Mouse (Mus musculus): ENCODE measurements around the gene Drp2. TPM values are rescaled to one million over a fixed set of nuclear protein-coding genes. Genes with fewer than 3 reads are reported as not detected.
A peak's percentile ranks its signal among the peaks of the same experiment; 100 is the strongest.

Gene Drp2
- polyA plus RNA-seq, 1 experiment from 2014 or later = 1.6 TPM

- ATAC-seq (replicated peaks; ENCODE audit: low FRiP score, low TSS enrichment, low read depth) (no peak), DNase-seq (ENCODE audit: low spot score) (no peak)
- Histone ChIP-seq H3K9ac (ENCODE audit: low read length) (no peak overlapping the region), H3K27me3 (replicated peaks; ENCODE audit: control insufficient read depth, insufficient read depth, low read length) (0 out of 2 replicates have a peak, but pooled peaks cover 2% of the 10 kb centered on the region), H3K4me3 (ENCODE audit: low read depth, low read length) (peak overlapping the region; percentile 26), H3K9me3 (ENCODE audit: control insufficient read depth, low read length) (no peaks in the 10 kb centered on the region), H3K36me3 (ENCODE audit: control insufficient read depth, insufficient read depth, low read length) (no peaks in the 10 kb centered on the region), H3K4me2 (ENCODE audit: low read length) (peak overlapping the region; percentile 53), H3K4me1 (replicated peaks; ENCODE audit: control insufficient read depth, insufficient read depth, low read length) (no peaks in the 10 kb centered on the region), H3K27ac (ENCODE audit: low read depth) (0 out of 2 replicates have a peak overlapping the region, but pooled peaks have one; percentile 16)
- WGBS = 17% methylated on average over 12 of the region's 14 CpGs
These were observed 219 bp downstream of the Drp2 start for GRCm38 (mm10) chrX:134404584-134404955.

GRCm38 (mm10) chrX:134409354-134409900 lies 5.1 kb downstream of the Drp2 start:
- no peak overlapping the region for H3K4me3 ChIP-seq (ENCODE audit: low read depth, low read length)
- H3K9me3 ChIP-seq (ENCODE audit: control insufficient read depth, low read length) = no peaks in the 10 kb centered on the region
- WGBS = 79% methylated on average over 6 of the region's 6 CpGs
- H3K4me2 ChIP-seq (ENCODE audit: low read length) = no peak overlapping the region
- H3K4me1 ChIP-seq (replicated peaks; ENCODE audit: control insufficient read depth, insufficient read depth, low read length) = no peaks in the 10 kb centered on the region
- H3K36me3 ChIP-seq (ENCODE audit: control insufficient read depth, insufficient read depth, low read length) = no peaks in the 10 kb centered on the region
- H3K27ac ChIP-seq (ENCODE audit: low read depth) = no peak overlapping the region
- no peak overlapping the region for H3K9ac ChIP-seq (ENCODE audit: low read length)
- ATAC-seq (replicated peaks; ENCODE audit: low FRiP score, low TSS enrichment, low read depth) (no peak), DNase-seq (ENCODE audit: low spot score) (no peak)
- 0 out of 2 replicates have a peak, but pooled peaks cover 2% of the 10 kb centered on the region for H3K27me3 ChIP-seq (replicated peaks; ENCODE audit: control insufficient read depth, insufficient read depth, low read length)

- no peaks in the 10 kb centered on the region for H3K36me3 ChIP-seq (ENCODE audit: control insufficient read depth, insufficient read depth, low read length)
- H3K27me3 ChIP-seq (replicated peaks; ENCODE audit: control insufficient read depth, insufficient read depth, low read length) = 0 out of 2 replicates have a peak, but pooled peaks cover 2% of the 10 kb centered on the region
- WGBS = 91% methylated on average over 1 of the region's 1 CpGs
These were observed 7.7 kb downstream of the Drp2 start for GRCm38 (mm10) chrX:134412096-134412495.

GRCm38 (mm10) chrX:134420097-134420496 lies 15.7 kb downstream of the Drp2 start:
- H3K27me3 ChIP-seq (replicated peaks; ENCODE audit: control insufficient read depth, insufficient read depth, low read length) = no peaks in the 10 kb centered on the region
- H3K9me3 ChIP-seq (ENCODE audit: control insufficient read depth, low read length) = no peaks in the 10 kb centered on the region
- WGBS = 88% methylated on average over 5 of the region's 5 CpGs
- H3K4me2 ChIP-seq (ENCODE audit: low read length) = no peak overlapping the region
- no peak for ATAC-seq (replicated peaks; ENCODE audit: low FRiP score, low TSS enrichment, low read depth)
- H3K27ac ChIP-seq (ENCODE audit: low read depth) = no peak overlapping the region
- H3K4me3 ChIP-seq (ENCODE audit: low read depth, low read length) = no peak overlapping the region
- H3K36me3 ChIP-seq (ENCODE audit: control insufficient read depth, insufficient read depth, low read length) = no peaks in the 10 kb centered on the region
- no peak for DNase-seq (ENCODE audit: low spot score)
- no peaks in the 10 kb centered on the region for H3K4me1 ChIP-seq (replicated peaks; ENCODE audit: control insufficient read depth, insufficient read depth, low read length)
- H3K9ac ChIP-seq (ENCODE audit: low read length) = no peak overlapping the region

More at GRCm38 (mm10) chrX:134412096-134412495, 7.7 kb downstream of the Drp2 start:
- Histone ChIP-seq H3K27ac (ENCODE audit: low read depth) (no peak overlapping the region), H3K9ac (ENCODE audit: low read length) (no peak overlapping the region), H3K9me3 (ENCODE audit: control insufficient read depth, low read length) (no peaks in the 10 kb centered on the region), H3K4me3 (ENCODE audit: low read depth, low read length) (no peak overlapping the region), H3K4me2 (ENCODE audit: low read length) (no peak overlapping the region), H3K4me1 (replicated peaks; ENCODE audit: control insufficient read depth, insufficient read depth, low read length) (no peaks in the 10 kb centered on the region)
- no peak for ATAC-seq (replicated peaks; ENCODE audit: low FRiP score, low TSS enrichment, low read depth)
- DNase-seq (ENCODE audit: low spot score) = no peak

- WGBS = 84% methylated on average over 5 of the region's 5 CpGs
These were observed 19.9 kb downstream of the Drp2 start for GRCm38 (mm10) chrX:134424263-134424662.

GRCm38 (mm10) chrX:134425798-134426197 lies 21.4 kb downstream of the Drp2 start:
- Histone ChIP-seq H3K4me1 (replicated peaks; ENCODE audit: control insufficient read depth, insufficient read depth, low read length) (no peaks in the 10 kb centered on the region), H3K36me3 (ENCODE audit: control insufficient read depth, insufficient read depth, low read length) (no peaks in the 10 kb centered on the region), H3K27me3 (replicated peaks; ENCODE audit: control insufficient read depth, insufficient read depth, low read length) (no peaks in the 10 kb centered on the region), H3K27ac (ENCODE audit: low read depth) (no peak overlapping the region), H3K9ac (ENCODE audit: low read length) (no peak overlapping the region), H3K4me3 (ENCODE audit: low read depth, low read length) (no peak overlapping the region), H3K9me3 (ENCODE audit: control insufficient read depth, low read length) (no peaks in the 10 kb centered on the region), H3K4me2 (ENCODE audit: low read length) (no peak overlapping the region)
- ATAC-seq (replicated peaks; ENCODE audit: low FRiP score, low TSS enrichment, low read depth) = no peak
- DNase-seq (ENCODE audit: low spot score) = no peak
- WGBS = 74% methylated on average over 10 of the region's 10 CpGs

More at GRCm38 (mm10) chrX:134424263-134424662, 19.9 kb downstream of the Drp2 start:
- Histone ChIP-seq H3K36me3 (ENCODE audit: control insufficient read depth, insufficient read depth, low read length) (no peaks in the 10 kb centered on the region), H3K27ac (ENCODE audit: low read depth) (no peak overlapping the region), H3K4me2 (ENCODE audit: low read length) (no peak overlapping the region), H3K4me3 (ENCODE audit: low read depth, low read length) (no peak overlapping the region), H3K9ac (ENCODE audit: low read length) (no peak overlapping the region), H3K27me3 (replicated peaks; ENCODE audit: control insufficient read depth, insufficient read depth, low read length) (no peaks in the 10 kb centered on the region), H3K4me1 (replicated peaks; ENCODE audit: control insufficient read depth, insufficient read depth, low read length) (no peaks in the 10 kb centered on the region), H3K9me3 (ENCODE audit: control insufficient read depth, low read length) (no peaks in the 10 kb centered on the region)
- DNase-seq (ENCODE audit: low spot score) = no peak
- ATAC-seq (replicated peaks; ENCODE audit: low FRiP score, low TSS enrichment, low read depth) = no peak

GRCm38 (mm10) chrX:134426819-134427218 lies 22.5 kb downstream of the Drp2 start:
- DNase-seq (ENCODE audit: low spot score) = no peak
- no peak for ATAC-seq (replicated peaks; ENCODE audit: low FRiP score, low TSS enrichment, low read depth)
- H3K36me3 ChIP-seq (ENCODE audit: control insufficient read depth, insufficient read depth, low read length) = no peaks in the 10 kb centered on the region
- no peak overlapping the region for H3K4me2 ChIP-seq (ENCODE audit: low read length)
- no peak overlapping the region for H3K9ac ChIP-seq (ENCODE audit: low read length)
- no peaks in the 10 kb centered on the region for H3K4me1 ChIP-seq (replicated peaks; ENCODE audit: control insufficient read depth, insufficient read depth, low read length)
- no peak overlapping the region for H3K4me3 ChIP-seq (ENCODE audit: low read depth, low read length)
- WGBS = 54% methylated on average over 6 of the region's 6 CpGs
- no peaks in the 10 kb centered on the region for H3K9me3 ChIP-seq (ENCODE audit: control insufficient read depth, low read length)
- H3K27me3 ChIP-seq (replicated peaks; ENCODE audit: control insufficient read depth, insufficient read depth, low read length) = no peaks in the 10 kb centered on the region
- H3K27ac ChIP-seq (ENCODE audit: low read depth) = no peak overlapping the region

- H3K4me3 ChIP-seq (ENCODE audit: low read depth, low read length) = no peak overlapping the region
- no peak overlapping the region for H3K27ac ChIP-seq (ENCODE audit: low read depth)
- ATAC-seq (replicated peaks; ENCODE audit: low FRiP score, low TSS enrichment, low read depth) = no peak
- DNase-seq (ENCODE audit: low spot score) = no peak
- no peaks in the 10 kb centered on the region for H3K9me3 ChIP-seq (ENCODE audit: control insufficient read depth, low read length)
- no peaks in the 10 kb centered on the region for H3K4me1 ChIP-seq (replicated peaks; ENCODE audit: control insufficient read depth, insufficient read depth, low read length)
- no peak overlapping the region for H3K9ac ChIP-seq (ENCODE audit: low read length)
- no peaks in the 10 kb centered on the region for H3K36me3 ChIP-seq (ENCODE audit: control insufficient read depth, insufficient read depth, low read length)
- H3K4me2 ChIP-seq (ENCODE audit: low read length) = no peak overlapping the region
- WGBS = 62% methylated on average over 3 of the region's 3 CpGs
- no peaks in the 10 kb centered on the region for H3K27me3 ChIP-seq (replicated peaks; ENCODE audit: control insufficient read depth, insufficient read depth, low read length)
These were observed 23.0 kb downstream of the Drp2 start for GRCm38 (mm10) chrX:134427307-134427706.

GRCm38 (mm10) chrX:134474988-134475710 lies 70.8 kb downstream of the Drp2 start:
- peaks cover 9% of the 10 kb centered on the region; the same call in 1 of the 2 replicates for H3K9me3 ChIP-seq (ENCODE audit: control insufficient read depth, low read length)
- H3K36me3 ChIP-seq (ENCODE audit: control insufficient read depth, insufficient read depth, low read length) = no peaks in the 10 kb centered on the region
- H3K4me1 ChIP-seq (replicated peaks; ENCODE audit: control insufficient read depth, insufficient read depth, low read length) = no peaks in the 10 kb centered on the region
- no peak overlapping the region for H3K9ac ChIP-seq (ENCODE audit: low read length)
- DNase-seq (ENCODE audit: low spot score) = peak; percentile 49
- H3K27me3 ChIP-seq (replicated peaks; ENCODE audit: control insufficient read depth, insufficient read depth, low read length) = no peaks in the 10 kb centered on the region
- H3K27ac ChIP-seq (ENCODE audit: low read depth) = no peak overlapping the region
- H3K4me2 ChIP-seq (ENCODE audit: low read length) = no peak overlapping the region
- no peak for ATAC-seq (replicated peaks; ENCODE audit: low FRiP score, low TSS enrichment, low read depth)
- whole genome bisulfite sequencing = 67% methylated on average over 37 of the region's 67 CpGs
- H3K4me3 ChIP-seq (ENCODE audit: low read depth, low read length) = no peak overlapping the region

All from intestine, embryonic 14.5 days (tissue).